Mouse (Mus musculus) ES-E14 (cell line): Measurements from ENCODE around the gene Rab43. TPM values are rescaled to one million over a fixed set of nuclear protein-coding genes. Genes with fewer than 3 reads are reported as not detected.

Experiments used
- DNase-seq: peaks from one replicate; pipeline ENCODE4 v3.0.0-alpha.2; 2013; ENCODE audit warnings: low read depth, low spot score
- H3K27ac ChIP-seq: 2 replicates; pipeline ENCODE4 v1.5.1; 2012; ENCODE audit warnings: low read depth, mild to moderate bottlenecking, low read length, moderate library complexity, mixed read lengths; ENCODE audit not compliant: poor library complexity, insufficient read depth, severe bottlenecking
- H3K36me3 ChIP-seq: 2 replicates; pipeline ENCODE4 v1.6.1; 2012; ENCODE audit warnings: mild to moderate bottlenecking, low read length, moderate library complexity, mixed read lengths; ENCODE audit not compliant: control insufficient read depth, poor library complexity, insufficient read depth, severe bottlenecking
- H3K4me1 ChIP-seq, 2 experiments: fragments of 150-350 bp in 1 of 2; sonication (generic) in 1 of 2; 2 replicates each; pipeline ENCODE4 v1.6.1; 2012; ENCODE audit warnings: low read length in 2 of 2, mild to moderate bottlenecking in 1 of 2, mixed read lengths in 1 of 2; ENCODE audit not compliant: control insufficient read depth in 2 of 2, insufficient read depth in 2 of 2, poor library complexity in 1 of 2
- H3K4me3 ChIP-seq, 2 experiments: fragments of 150-350 bp in 1 of 2; sonication (generic) in 1 of 2; 2 replicates each; pipeline ENCODE4 v1.5.1; 2012; ENCODE audit warnings: low read length in 2 of 2, low read depth in 1 of 2, mild to moderate bottlenecking in 1 of 2, mixed read lengths in 1 of 2; ENCODE audit not compliant: insufficient read depth in 1 of 2, poor library complexity in 1 of 2, severe bottlenecking in 1 of 2
- H3K9ac ChIP-seq: 2 replicates; pipeline ENCODE4 v1.6.1; 2012; ENCODE audit warnings: low read depth, mild to moderate bottlenecking, low read length, mixed read lengths; ENCODE audit not compliant: poor library complexity, insufficient read depth, severe bottlenecking
- H3K9me3 ChIP-seq: fragments of 150-350 bp; sonication (generic); 2 replicates; pipeline ENCODE4 v1.6.1; 2012; ENCODE audit warnings: low read depth, mild to moderate bottlenecking, low read length; ENCODE audit not compliant: control insufficient read depth, insufficient read depth
- CHD2 ChIP-seq: IDR thresholded peaks from 2 replicates; pipeline ENCODE4 v1.6.1; 2014; ENCODE audit warnings: mild to moderate bottlenecking, low read depth, low read length, inconsistent platforms
- HCFC1 ChIP-seq: IDR thresholded peaks from 2 replicates; pipeline ENCODE4 v1.6.1; 2012; ENCODE audit warnings: low read length, inconsistent platforms, borderline replicate concordance; ENCODE audit not compliant: insufficient read depth
- MAFK ChIP-seq: IDR thresholded peaks from 2 replicates; pipeline ENCODE4 v1.6.1; 2014; ENCODE audit warnings: mild to moderate bottlenecking, low read depth, low read length, inconsistent platforms; ENCODE audit not compliant: insufficient read depth
- ZC3H11A ChIP-seq: IDR thresholded peaks from 2 replicates; pipeline ENCODE4 v1.6.1; 2012; ENCODE audit warnings: low read depth, mild to moderate bottlenecking, inconsistent platforms, low read length, borderline replicate concordance
- ZNF384 ChIP-seq: IDR thresholded peaks from 2 replicates; pipeline ENCODE4 v1.6.1; 2012; ENCODE audit warnings: low read depth, low read length, inconsistent platforms
- in situ Hi-C, 2 experiments: fragments of 600-800 bp; cut with MboI; formaldehyde crosslinking; loops; one replicate each; pipeline ENCODE4 v1.15.1; 2025; ENCODE audit warnings: low sequenced_read_pairs in 2 of 2, inconsistent platforms in 1 of 2; ENCODE audit not compliant: unreplicated experiment in 2 of 2
- total RNA-seq: library from RNA; depleted of rRNA; stranded (reverse); fragments of 300-350 nt; gene quantifications from 2 replicates; pipeline ENCODE4 v1.2.3, GENCODE M21; 2012

Gene Rab43
- total RNA-seq, 1 experiment, result 2.0 TPM

GRCm38 (mm10) chr6:87789791-87790190 lies 22.2 kb downstream of the Rab43 start:
- in situ Hi-C loops, result no loop called here
- no peak overlapping the region for H3K9ac ChIP-seq
- no peak overlapping the region for H3K27ac ChIP-seq

GRCm38 (mm10) chr6:87788896-87789587 lies 22.9 kb downstream of the Rab43 start:
- peaks cover 0 to 6% of the 10 kb centered on the region in 2 experiments; a peak in 3 of 4 replicates for H3K4me1 ChIP-seq
- in situ Hi-C loops, result no loop called here
- no peaks in the 10 kb centered on the region; the same call in 1 of the 2 replicates for H3K36me3 ChIP-seq
- TF ChIP-seq CHD2, result no peak
- TF ChIP-seq ZNF384, result no peak
- TF ChIP-seq ZC3H11A, result no peak
- TF ChIP-seq HCFC1, result no peak
- no peak for TF ChIP-seq MAFK
- no peak for DNase-seq
- H3K4me3 ChIP-seq, result no peak overlapping the region
- H3K9me3 ChIP-seq, result no peaks in the 10 kb centered on the region
- H3K9ac ChIP-seq, result no peak overlapping the region
- H3K27ac ChIP-seq, result no peak overlapping the region

More at GRCm38 (mm10) chr6:87789791-87790190, 22.2 kb downstream of the Rab43 start:
- DNase-seq, result no peak
- Histone ChIP-seq H3K9me3 (no peaks in the 10 kb centered on the region), H3K4me1 (peaks cover under 1 to 13% of the 10 kb centered on the region in 2 experiments), H3K36me3 (no peaks in the 10 kb centered on the region; the same call in 1 of the 2 replicates), H3K4me3 (no peak overlapping the region)
- TF ChIP-seq CHD2 (no peak), ZC3H11A (no peak), MAFK (no peak), ZNF384 (no peak), HCFC1 (no peak)

- no peaks in the 10 kb centered on the region for H3K9me3 ChIP-seq
- TF ChIP-seq ZNF384 (no peak), HCFC1 (no peak), CHD2 (no peak), MAFK (no peak), ZC3H11A (no peak)
- H3K9ac ChIP-seq, result no peak overlapping the region
- H3K4me3 ChIP-seq, result no peak overlapping the region
- H3K4me1 ChIP-seq, result peaks cover 0 to 6% of the 10 kb centered on the region in 2 experiments; a peak in 3 of 4 replicates
- no peak for DNase-seq
- in situ Hi-C loops, result no loop called here
- no peaks in the 10 kb centered on the region; the same call in 1 of the 2 replicates for H3K36me3 ChIP-seq
- no peak overlapping the region for H3K27ac ChIP-seq
Measured at GRCm38 (mm10) chr6:87788266-87788895, 23.6 kb downstream of the Rab43 start.

GRCm38 (mm10) chr6:87787108-87787890 lies 24.7 kb downstream of the Rab43 start:
- no peaks in the 10 kb centered on the region for H3K9me3 ChIP-seq
- no peak overlapping the region for H3K4me3 ChIP-seq
- no peak overlapping the region for H3K27ac ChIP-seq
- in situ Hi-C loops, result no loop called here
- H3K4me1 ChIP-seq, result peaks cover 0 to 6% of the 10 kb centered on the region in 2 experiments; a peak in 3 of 4 replicates
- no peak overlapping the region for H3K9ac ChIP-seq
- TF ChIP-seq HCFC1 (no peak), CHD2 (no peak), MAFK (no peak), ZC3H11A (no peak), ZNF384 (no peak)
- H3K36me3 ChIP-seq, result no peaks in the 10 kb centered on the region; the same call in 1 of the 2 replicates
- DNase-seq, result no peak
